Mouse (Mus musculus) c-Kit-negative CD71-positive TER-119-positive erythroid progenitor cells, embryonic 14.5 days (primary cell): Measurements from ENCODE around the gene Mapkapk3.
A peak's percentile ranks its signal among the peaks of the same experiment; 100 is the strongest.

Experiments used
- DNase-seq: peaks from one replicate; pipeline ENCODE4 v3.0.0-alpha.2; 2013; ENCODE audit warnings: low read depth, low spot score

Mapkapk3 gene

DNA sequence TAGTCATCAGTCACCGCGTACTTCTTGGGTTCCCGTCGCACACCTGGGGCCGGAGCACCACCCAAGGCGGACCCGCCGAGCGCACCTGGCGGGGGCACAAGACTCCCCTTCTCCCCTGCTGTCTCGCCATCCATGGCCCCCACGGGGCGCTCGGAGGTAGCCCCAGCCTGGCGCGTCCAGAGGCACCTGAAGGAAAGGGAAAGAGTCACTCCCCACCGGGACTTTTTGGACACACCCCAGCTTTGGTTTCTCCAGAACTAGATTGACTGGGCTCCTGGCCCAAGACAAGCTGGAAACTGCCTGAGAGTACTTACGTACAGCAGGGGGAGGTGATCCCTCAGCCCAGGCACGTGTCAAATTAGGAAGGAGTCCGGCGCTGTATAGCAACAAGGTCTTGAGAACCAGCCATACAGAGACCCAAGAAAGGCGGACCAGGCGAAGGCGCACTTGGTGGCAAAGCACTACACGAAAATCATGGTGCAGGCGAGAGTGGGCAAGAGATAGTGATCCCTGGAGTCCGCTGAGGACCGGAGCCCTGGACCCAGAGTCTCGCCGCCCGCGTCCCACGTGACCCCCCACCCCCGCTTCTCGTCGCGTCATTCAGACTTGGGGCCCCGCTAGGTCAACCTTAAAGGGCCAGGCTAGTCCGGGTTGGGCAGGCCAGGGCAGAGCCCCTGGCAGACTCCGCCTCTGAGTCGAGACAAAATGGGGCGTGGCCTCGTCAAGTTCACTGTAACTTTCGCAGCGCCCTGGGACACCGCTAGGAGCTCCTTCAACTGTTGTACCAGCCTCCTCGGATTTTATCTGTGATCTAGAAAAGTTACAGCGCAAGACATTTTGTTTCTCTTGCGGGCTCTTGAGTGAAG lies at the start of gene Mapkapk3:
Mapkapk3 (minus strand) TSS at position 667 of the 866 bp plus-strand sequence.
- DNase-seq = no peak

GRCm38 (mm10) chr9:107338172-107338883 lies 48.7 kb upstream of the Mapkapk3 start, which contains the start of gene Hemk1:
TSS of gene Hemk1 (minus strand) at chr9:107338350.
- peak; percentile 36 for DNase-seq

GRCm38 (mm10) chr9:107336386-107336785 lies 46.7 kb upstream of the Mapkapk3 start:
- DNase-seq = no peak

DNA sequence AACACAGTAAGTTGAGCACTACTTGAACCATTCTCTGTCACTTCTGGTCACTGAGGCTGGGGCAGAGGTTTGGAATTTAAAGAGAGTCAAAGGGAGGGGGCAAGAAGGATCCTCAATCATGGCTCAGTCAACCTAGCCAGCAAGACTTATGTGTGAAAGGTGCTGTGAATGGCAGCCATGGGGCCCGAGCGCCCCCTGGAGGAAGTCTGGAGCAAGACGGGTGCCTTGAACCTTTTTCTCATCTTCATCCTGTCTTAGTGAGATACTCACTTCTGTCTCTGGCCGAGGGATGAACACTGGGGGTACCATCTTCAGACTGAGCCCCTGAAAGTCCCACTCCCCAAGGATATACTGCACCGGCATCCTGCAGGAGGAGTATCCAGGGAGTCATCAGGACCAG lies 46.2 kb upstream of the Mapkapk3 start:
- DNase-seq = peak; percentile 63

DNA sequence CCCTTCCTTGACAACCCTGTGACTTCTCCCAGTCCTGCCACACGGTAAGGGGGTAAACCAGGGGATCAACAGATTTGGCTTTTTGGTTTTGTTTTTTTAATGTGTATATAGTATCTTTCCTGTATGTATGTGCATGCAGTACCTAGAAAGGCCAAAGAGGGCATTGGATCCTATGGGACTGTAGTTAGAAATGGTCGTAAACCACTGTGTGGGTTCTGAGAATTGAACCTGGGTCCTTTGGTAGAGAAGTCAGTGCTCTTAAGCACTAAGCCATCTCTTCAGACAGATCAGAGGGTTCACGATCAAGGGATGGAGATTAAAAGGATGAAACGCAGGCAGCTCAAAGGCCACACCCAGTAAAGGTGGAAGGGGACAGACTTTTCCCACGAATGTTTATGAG lies 45.4 kb upstream of the Mapkapk3 start:
- no peak for DNase-seq

- no peak for DNase-seq
Observed at GRCm38 (mm10) chr9:107334356-107334755, 44.7 kb upstream of the Mapkapk3 start.

- DNase-seq = no peak
Observed at GRCm38 (mm10) chr9:107333686-107334085, 44.0 kb upstream of the Mapkapk3 start.

- no peak for DNase-seq
Observed at GRCm38 (mm10) chr9:107330791-107331190, 41.1 kb upstream of the Mapkapk3 start.

DNA sequence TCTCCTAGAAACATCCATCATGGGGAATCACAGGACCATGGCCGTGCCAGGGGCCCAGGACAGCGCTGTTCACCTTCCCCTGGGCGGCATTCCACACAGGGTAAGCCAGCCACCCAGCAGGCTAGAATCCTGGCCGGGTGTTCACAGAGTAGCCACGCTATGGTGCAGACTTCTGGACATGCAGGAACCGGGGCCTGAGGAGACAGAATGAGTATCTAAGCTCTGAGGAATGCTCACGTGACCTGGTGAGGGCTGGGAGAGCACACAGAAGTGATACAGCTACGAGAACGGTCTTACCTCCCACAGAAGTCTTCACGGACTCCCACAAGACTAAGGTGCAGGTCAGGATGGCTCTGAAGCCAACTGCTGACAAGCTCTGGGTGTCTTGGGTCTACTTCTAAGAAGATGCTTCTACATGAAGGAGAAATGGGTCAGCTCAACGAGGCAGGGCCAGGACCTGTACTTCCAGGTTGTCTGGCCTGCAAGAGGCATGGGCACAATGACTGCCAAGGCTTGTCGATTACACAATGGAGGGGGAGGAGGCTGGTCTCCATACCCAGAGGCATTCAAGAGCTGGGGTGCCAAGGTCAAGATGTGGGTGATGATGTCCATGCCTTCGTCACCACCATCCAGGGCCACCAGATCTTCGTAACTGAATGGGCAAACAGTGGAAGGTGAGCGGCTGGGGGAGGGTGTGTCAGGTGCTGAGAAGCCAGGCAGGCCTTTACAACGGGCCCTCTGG lies 38.4 kb upstream of the Mapkapk3 start:
- DNase-seq = no peak

DNA sequence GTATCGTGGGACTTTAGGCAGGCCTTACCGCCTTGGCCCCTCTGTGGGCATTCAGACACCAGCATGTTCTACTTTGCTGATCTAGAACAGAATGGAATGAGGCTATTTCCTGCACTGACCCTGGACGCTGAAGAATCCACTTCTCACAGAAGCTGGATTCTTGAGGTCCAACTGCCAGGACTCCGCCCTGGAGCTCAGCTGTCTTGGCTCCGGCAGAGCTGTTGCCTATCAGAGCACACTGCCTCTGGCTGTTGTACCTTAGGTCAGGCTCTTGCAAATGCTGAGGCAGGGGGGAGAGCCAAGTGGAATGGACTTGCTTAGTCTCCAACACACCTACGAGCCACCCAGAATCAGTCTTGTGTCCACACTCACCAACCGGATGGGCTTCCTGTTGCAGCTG lies 36.2 kb upstream of the Mapkapk3 start:
- DNase-seq = no peak

DNA sequence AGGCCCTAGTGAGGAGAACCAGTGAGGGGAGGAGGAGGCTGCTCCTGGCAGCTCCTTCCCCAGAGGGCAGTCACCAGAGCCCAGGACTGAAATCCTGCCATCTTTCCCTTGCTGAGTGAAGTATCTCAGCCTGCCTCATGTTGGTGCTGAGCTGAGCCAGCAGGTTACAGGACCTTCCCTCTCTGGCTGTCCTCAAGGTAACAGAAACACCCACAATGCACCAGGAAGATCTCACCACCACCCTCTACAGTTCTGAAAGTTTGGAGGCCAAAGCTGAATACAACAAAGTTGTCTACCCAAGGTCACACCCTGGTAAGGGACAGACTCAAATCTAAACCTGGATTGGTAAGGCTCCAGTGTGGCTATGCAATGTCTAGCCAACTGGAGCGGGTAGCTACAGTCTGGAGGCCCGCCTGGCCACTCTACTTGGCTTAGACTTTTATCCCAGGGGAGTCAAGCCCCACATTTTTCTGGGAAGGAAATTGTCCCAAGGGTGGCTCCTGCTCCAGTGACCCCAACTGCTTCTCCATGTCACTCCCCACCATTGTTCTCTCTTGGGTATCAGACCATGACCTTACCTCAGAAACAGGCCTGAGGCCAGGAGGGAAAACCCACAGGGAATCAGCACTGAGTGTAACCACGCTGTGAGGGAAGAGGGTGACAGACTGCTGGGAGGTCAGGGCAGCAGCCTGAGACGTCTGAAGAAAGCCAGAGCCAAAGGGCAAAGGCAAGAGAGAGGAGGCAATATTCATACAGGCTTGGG lies 35.3 kb upstream of the Mapkapk3 start:
- DNase-seq = no peak

- no peak for DNase-seq
Observed at GRCm38 (mm10) chr9:107323558-107323957, 33.9 kb upstream of the Mapkapk3 start.

GRCm38 (mm10) chr9:107322461-107323050 lies 32.9 kb upstream of the Mapkapk3 start:
- no peak for DNase-seq

- no peak for DNase-seq
Observed at GRCm38 (mm10) chr9:107315791-107316190, 26.1 kb upstream of the Mapkapk3 start.

- no peak for DNase-seq
Observed at GRCm38 (mm10) chr9:107313926-107314325, 24.2 kb upstream of the Mapkapk3 start.

DNA sequence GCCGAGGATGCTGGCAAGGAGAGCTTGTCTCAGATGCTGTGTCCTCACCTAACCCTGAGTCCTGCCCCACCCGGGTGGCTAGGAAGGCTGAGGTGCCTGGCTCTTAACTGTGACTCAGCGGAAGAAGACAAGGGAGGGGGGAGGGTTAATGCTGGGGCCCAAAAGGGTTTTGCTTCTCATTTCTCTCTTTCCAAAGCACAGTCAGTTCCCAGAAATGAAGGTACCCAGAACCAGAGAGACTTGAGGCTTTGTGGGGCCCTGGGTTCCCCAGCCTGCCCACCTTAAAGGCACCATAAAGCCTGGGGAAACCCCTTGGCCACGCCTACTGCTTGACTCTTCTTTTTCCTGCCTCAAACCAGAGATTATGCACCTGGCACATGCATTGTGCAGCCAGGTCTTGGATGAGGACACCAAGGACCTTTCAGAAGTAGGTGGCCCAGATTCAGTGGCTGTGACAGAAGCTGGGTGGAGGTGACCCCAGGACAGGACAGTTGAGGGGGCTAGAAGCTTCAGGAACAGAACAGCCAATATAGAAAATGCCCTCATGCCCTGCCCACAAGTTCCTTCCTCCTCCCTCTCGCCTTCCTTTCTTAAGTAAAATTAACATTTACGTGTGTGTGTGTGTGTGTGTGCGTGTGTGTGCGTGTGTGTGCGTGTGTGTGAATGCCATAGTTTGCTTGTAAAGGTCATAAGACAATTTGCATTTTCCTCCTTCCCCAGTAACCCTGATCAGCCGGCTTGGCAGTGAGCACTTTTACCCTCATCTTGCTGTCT lies 23.3 kb upstream of the Mapkapk3 start:
- peak; percentile 47 for DNase-seq

- no peak for DNase-seq
Observed at GRCm38 (mm10) chr9:107309600-107309999, 19.9 kb upstream of the Mapkapk3 start.

- DNase-seq = no peak
Observed at GRCm38 (mm10) chr9:107309171-107309570, 19.5 kb upstream of the Mapkapk3 start.

GRCm38 (mm10) chr9:107308346-107309000 lies 18.8 kb upstream of the Mapkapk3 start:
- no peak for DNase-seq

GRCm38 (mm10) chr9:107307886-107308285 lies 18.2 kb upstream of the Mapkapk3 start:
- DNase-seq = no peak
